Mouse (Mus musculus) CH12.LX (cell line): ENCODE data around the gene Unc119.

Source experiments
- CTCF ChIP-seq, 2 experiments: IDR thresholded peaks in 1 of 2; conservative IDR thresholded peaks in 1 of 2; 2 replicates each; pipeline ENCODE4 v1.5.1; 2011 to 2012; ENCODE audit warnings: low read depth in 2 of 2, low read length in 2 of 2, improper control_type of control experiment in 1 of 2, inconsistent platforms in 1 of 2, mild to moderate bottlenecking in 1 of 2, moderate library complexity in 1 of 2
- E2F4 ChIP-seq: IDR thresholded peaks from 2 replicates; pipeline ENCODE4 v1.6.1; 2011; ENCODE audit warnings: low read depth, low read length, improper control_type of control experiment; ENCODE audit not compliant: insufficient replicate concordance
- ELF1 ChIP-seq: IDR thresholded peaks from 2 replicates; pipeline ENCODE4 v1.6.1; 2014; ENCODE audit warnings: low read depth, mild to moderate bottlenecking, inconsistent platforms, low read length, improper control_type of control experiment
- EP300 ChIP-seq: IDR thresholded peaks from 2 replicates; pipeline ENCODE4 v1.6.1; 2011; ENCODE audit warnings: low read length, improper control_type of control experiment
- KAT2A ChIP-seq: IDR thresholded peaks from 2 replicates; pipeline ENCODE4 v1.6.1; 2012; ENCODE audit warnings: low read length, improper control_type of control experiment, inconsistent platforms; ENCODE audit not compliant: insufficient replicate concordance
- MAX ChIP-seq: IDR thresholded peaks from 2 replicates; pipeline ENCODE4 v1.6.1; 2011; ENCODE audit warnings: low read length, improper control_type of control experiment
- SIN3A ChIP-seq: IDR thresholded peaks from 2 replicates; pipeline ENCODE4 v1.6.1; 2012; ENCODE audit warnings: low read length, improper control_type of control experiment, inconsistent platforms
- TBP ChIP-seq: conservative IDR thresholded peaks from 2 replicates; pipeline ENCODE4 v1.6.1; 2011; ENCODE audit warnings: low read depth, low read length, improper control_type of control experiment
- USF2 ChIP-seq: conservative IDR thresholded peaks from 2 replicates; pipeline ENCODE4 v1.6.1; 2011; ENCODE audit warnings: low read depth, low read length, improper control_type of control experiment

DNA sequence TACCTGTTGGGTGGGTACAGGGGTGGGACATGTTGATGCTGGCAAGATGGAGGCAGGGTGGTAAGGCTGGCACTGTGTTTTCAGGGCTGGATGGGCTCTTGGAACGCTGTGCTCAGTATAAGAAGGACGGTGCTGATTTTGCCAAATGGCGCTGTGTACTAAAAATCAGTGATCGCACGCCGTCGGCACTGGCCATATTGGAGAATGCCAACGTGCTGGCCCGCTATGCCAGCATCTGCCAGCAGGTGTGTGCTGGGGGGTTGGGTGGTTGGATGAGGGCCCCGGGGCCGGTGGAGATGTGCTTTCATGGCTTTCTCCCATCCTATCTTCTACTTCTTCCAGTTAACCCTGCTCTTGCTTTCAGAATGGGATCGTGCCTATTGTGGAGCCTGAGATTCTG lies 18.3 kb upstream of the Unc119 start:
- no peak for TF ChIP-seq SIN3A
- TF ChIP-seq TBP, result no peak
- TF ChIP-seq ELF1, result no peak
- TF ChIP-seq E2F4, result no peak
- TF ChIP-seq KAT2A, result no peak
- no peak for TF ChIP-seq MAX
- TF ChIP-seq EP300, result no peak
- TF ChIP-seq USF2, result no peak
- TF ChIP-seq CTCF (conservative IDR thresholded peaks at IDR 0.05 in 1 of 2, IDR thresholded peaks at IDR 0.05 in 1 of 2; ENCODE audit: low read depth in 2 of 2, low read length in 2 of 2), result no peak
